Mouse (Mus musculus): ENCODE data around the gene Nos2. TPM values are rescaled to one million over a fixed set of nuclear protein-coding genes. Genes with fewer than 3 reads are reported as not detected.
A peak's percentile ranks its signal among the peaks of the same experiment; 100 is the strongest.

Nos2 gene
- total and polyA plus RNA-seq, 2 experiments from 2014 or later = 0.53 to 1.7 TPM

- H3K4me1 ChIP-seq (ENCODE audit: control insufficient read depth, insufficient read depth) = peaks cover under 1% of the 10 kb centered on the region; the same call in 1 of the 2 replicates
- ATAC-seq (ENCODE audit: insufficient read depth, low read depth) (no peak), DNase-seq (ENCODE audit: low spot score) (no peak)
- H3K36me3 ChIP-seq (replicated peaks; ENCODE audit: control insufficient read depth, insufficient read depth, low read length) = no peaks in the 10 kb centered on the region
- 85% methylated on average over 7 of the region's 7 CpGs for WGBS
- H3K27ac ChIP-seq (ENCODE audit: low read depth) = no peak overlapping the region
- H3K9me3 ChIP-seq (replicated peaks; ENCODE audit: control insufficient read depth, low read length) = no peaks in the 10 kb centered on the region
- H3K4me2 ChIP-seq (ENCODE audit: low read depth, low read length) = no peak overlapping the region
- no peak for TF ChIP-seq CTCF (IDR thresholded peaks at IDR 0.05; ENCODE audit: low read depth)
- TF ChIP-seq EP300 (IDR thresholded peaks at IDR 0.05; ENCODE audit: low read depth) = no peak
- H3K9ac ChIP-seq (replicated peaks; ENCODE audit: low read depth, low read length) = no peak overlapping the region
- peaks cover 4% of the 10 kb centered on the region; the same call in 1 of the 2 replicates for H3K27me3 ChIP-seq (ENCODE audit: control insufficient read depth, insufficient read depth, low read length)
- H3K4me3 ChIP-seq (ENCODE audit: low read depth, low read length) = no peak overlapping the region
Observed at GRCm38 (mm10) chr11:78934307-78934706, 13.7 kb downstream of the Nos2 start.

- no peak for TF ChIP-seq EP300 (IDR thresholded peaks at IDR 0.05; ENCODE audit: low read depth)
- TF ChIP-seq CTCF (IDR thresholded peaks at IDR 0.05; ENCODE audit: low read depth) = no peak
- Histone ChIP-seq H3K9ac (replicated peaks; ENCODE audit: low read depth, low read length) (no peak overlapping the region), H3K27ac (ENCODE audit: low read depth) (peak overlapping the region; percentile 41; the same call in 1 of the 2 replicates), H3K36me3 (replicated peaks; ENCODE audit: control insufficient read depth, insufficient read depth, low read length) (no peaks in the 10 kb centered on the region), H3K9me3 (replicated peaks; ENCODE audit: control insufficient read depth, low read length) (no peaks in the 10 kb centered on the region), H3K4me2 (ENCODE audit: low read depth, low read length) (no peak overlapping the region), H3K27me3 (ENCODE audit: control insufficient read depth, insufficient read depth, low read length) (peaks cover 4% of the 10 kb centered on the region; the same call in 1 of the 2 replicates), H3K4me3 (ENCODE audit: low read depth, low read length) (no peak overlapping the region), H3K4me1 (ENCODE audit: control insufficient read depth, insufficient read depth) (no peaks in the 10 kb centered on the region)
- ATAC-seq (ENCODE audit: insufficient read depth, low read depth) (no peak), DNase-seq (ENCODE audit: low spot score) (no peak)
- 68% methylated on average over 4 of the region's 4 CpGs for WGBS
Observed at GRCm38 (mm10) chr11:78934727-78935126, 14.1 kb downstream of the Nos2 start.

DNA sequence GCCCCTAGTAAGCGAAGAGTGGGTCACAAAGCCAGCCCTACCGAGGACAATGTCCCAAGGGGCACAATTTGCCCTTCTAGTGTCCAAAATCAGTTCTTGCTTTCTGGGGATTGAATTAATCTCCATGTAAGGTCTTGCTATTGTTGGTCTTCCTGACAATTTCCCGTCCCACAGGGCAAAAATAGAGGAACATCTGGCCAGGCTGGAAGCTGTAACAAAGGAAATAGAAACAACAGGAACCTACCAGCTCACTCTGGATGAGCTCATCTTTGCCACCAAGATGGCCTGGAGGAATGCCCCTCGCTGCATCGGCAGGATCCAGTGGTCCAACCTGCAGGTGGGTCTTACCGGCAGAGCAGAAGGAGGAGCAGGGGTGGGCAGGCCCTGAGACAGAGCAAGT is 14.6 kb downstream of the Nos2 start:
- Histone ChIP-seq H3K27me3 (ENCODE audit: control insufficient read depth, insufficient read depth, low read length) (peaks cover 4% of the 10 kb centered on the region; the same call in 1 of the 2 replicates), H3K4me2 (ENCODE audit: low read depth, low read length) (no peak overlapping the region), H3K9ac (replicated peaks; ENCODE audit: low read depth, low read length) (no peak overlapping the region), H3K4me1 (ENCODE audit: control insufficient read depth, insufficient read depth) (no peaks in the 10 kb centered on the region), H3K27ac (ENCODE audit: low read depth) (peak overlapping the region; percentile 41; the same call in 1 of the 2 replicates), H3K4me3 (ENCODE audit: low read depth, low read length) (no peak overlapping the region), H3K9me3 (replicated peaks; ENCODE audit: control insufficient read depth, low read length) (no peaks in the 10 kb centered on the region), H3K36me3 (replicated peaks; ENCODE audit: control insufficient read depth, insufficient read depth, low read length) (no peaks in the 10 kb centered on the region)
- ATAC-seq (ENCODE audit: insufficient read depth, low read depth) = no peak
- WGBS = 56% methylated on average over 6 of the region's 6 CpGs
- no peak for TF ChIP-seq CTCF (IDR thresholded peaks at IDR 0.05; ENCODE audit: low read depth)
- TF ChIP-seq EP300 (IDR thresholded peaks at IDR 0.05; ENCODE audit: low read depth) = no peak
- no peak for DNase-seq (ENCODE audit: low spot score)

DNA sequence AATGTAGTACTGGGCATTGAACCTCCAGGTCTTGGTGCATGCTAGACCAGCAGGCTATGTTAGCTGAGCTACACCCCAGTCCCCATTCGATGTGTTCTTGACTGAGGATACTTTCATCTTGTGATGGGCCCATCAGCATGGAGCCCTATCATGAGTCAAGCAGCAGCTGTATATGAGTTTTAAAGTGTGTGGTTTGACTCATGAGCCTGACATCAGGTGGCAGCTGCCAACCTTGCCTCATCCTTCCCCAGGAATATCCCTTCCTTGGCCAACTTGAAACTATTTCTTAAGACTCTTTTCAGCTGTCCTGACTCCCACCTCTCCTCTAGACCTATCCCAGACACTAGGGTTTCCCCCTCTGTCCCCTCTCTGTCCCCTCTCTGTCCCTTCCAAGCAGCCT is 22.5 kb downstream of the Nos2 start:
- no peak for TF ChIP-seq EP300 (IDR thresholded peaks at IDR 0.05; ENCODE audit: low read depth)
- TF ChIP-seq CTCF (IDR thresholded peaks at IDR 0.05; ENCODE audit: low read depth) = no peak
- DNase-seq (ENCODE audit: low spot score) (no peak), ATAC-seq (ENCODE audit: insufficient read depth, low read depth) (no peak)
- 70% methylated on average over 1 of the region's 1 CpGs for WGBS
- Histone ChIP-seq H3K4me1 (ENCODE audit: control insufficient read depth, insufficient read depth) (no peaks in the 10 kb centered on the region), H3K27ac (ENCODE audit: low read depth) (no peak overlapping the region), H3K9me3 (replicated peaks; ENCODE audit: control insufficient read depth, low read length) (no peaks in the 10 kb centered on the region), H3K9ac (replicated peaks; ENCODE audit: low read depth, low read length) (no peak overlapping the region), H3K4me3 (ENCODE audit: low read depth, low read length) (no peak overlapping the region), H3K36me3 (replicated peaks; ENCODE audit: control insufficient read depth, insufficient read depth, low read length) (no peaks in the 10 kb centered on the region), H3K4me2 (ENCODE audit: low read depth, low read length) (no peak overlapping the region), H3K27me3 (ENCODE audit: control insufficient read depth, insufficient read depth, low read length) (no peaks in the 10 kb centered on the region)

- peaks cover 24% of the 10 kb centered on the region for H3K27me3 ChIP-seq (ENCODE audit: control insufficient read depth, insufficient read depth, low read length)
- H3K27ac ChIP-seq (ENCODE audit: low read depth) = no peak overlapping the region
- 68% methylated on average over 8 of the region's 8 CpGs for WGBS
- no peak for ATAC-seq (ENCODE audit: insufficient read depth, low read depth)
- no peaks in the 10 kb centered on the region for H3K4me1 ChIP-seq (ENCODE audit: control insufficient read depth, insufficient read depth)
- H3K4me2 ChIP-seq (ENCODE audit: low read depth, low read length) = no peak overlapping the region
- no peaks in the 10 kb centered on the region for H3K36me3 ChIP-seq (replicated peaks; ENCODE audit: control insufficient read depth, insufficient read depth, low read length)
- H3K9me3 ChIP-seq (replicated peaks; ENCODE audit: control insufficient read depth, low read length) = no peaks in the 10 kb centered on the region
- H3K4me3 ChIP-seq (ENCODE audit: low read depth, low read length) = no peak overlapping the region
- TF ChIP-seq CTCF (IDR thresholded peaks at IDR 0.05; ENCODE audit: low read depth) (no peak), EP300 (IDR thresholded peaks at IDR 0.05; ENCODE audit: low read depth) (no peak)
- H3K9ac ChIP-seq (replicated peaks; ENCODE audit: low read depth, low read length) = no peak overlapping the region
- no peak for DNase-seq (ENCODE audit: low spot score)
Observed at GRCm38 (mm10) chr11:78950365-78950764, 29.8 kb downstream of the Nos2 start.

DNA sequence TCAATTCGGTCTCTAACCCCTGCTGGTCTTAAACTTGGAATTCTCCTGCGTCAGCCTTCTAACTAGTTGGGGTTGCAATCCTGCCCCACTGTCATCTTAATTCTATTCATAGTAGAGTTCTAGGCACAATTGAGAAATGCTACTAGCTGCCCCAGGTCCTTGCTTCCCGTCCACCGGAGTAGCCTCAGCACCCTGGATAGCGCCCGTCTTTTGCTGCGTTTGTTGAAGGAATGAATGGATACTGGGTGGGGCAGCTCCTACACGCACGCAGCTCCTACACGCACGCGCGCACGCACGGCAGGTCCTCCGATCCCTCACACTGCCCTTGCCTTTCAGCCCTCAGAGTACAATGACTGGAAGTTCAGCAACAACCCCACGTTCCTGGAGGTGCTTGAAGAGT is 31.9 kb downstream of the Nos2 start:
- no peak overlapping the region for H3K4me2 ChIP-seq (ENCODE audit: low read depth, low read length)
- no peak for TF ChIP-seq CTCF (IDR thresholded peaks at IDR 0.05; ENCODE audit: low read depth)
- no peak for TF ChIP-seq EP300 (IDR thresholded peaks at IDR 0.05; ENCODE audit: low read depth)
- no peak overlapping the region for H3K9ac ChIP-seq (replicated peaks; ENCODE audit: low read depth, low read length)
- no peak overlapping the region for H3K27ac ChIP-seq (ENCODE audit: low read depth)
- no peaks in the 10 kb centered on the region for H3K4me1 ChIP-seq (ENCODE audit: control insufficient read depth, insufficient read depth)
- no peak overlapping the region for H3K4me3 ChIP-seq (ENCODE audit: low read depth, low read length)
- no peak for ATAC-seq (ENCODE audit: insufficient read depth, low read depth)
- peak; percentile 23 for DNase-seq (ENCODE audit: low spot score)
- 12% methylated on average over 17 of the region's 17 CpGs for WGBS
- H3K9me3 ChIP-seq (replicated peaks; ENCODE audit: control insufficient read depth, low read length) = no peaks in the 10 kb centered on the region
- peaks cover 27% of the 10 kb centered on the region for H3K27me3 ChIP-seq (ENCODE audit: control insufficient read depth, insufficient read depth, low read length)
- no peaks in the 10 kb centered on the region for H3K36me3 ChIP-seq (replicated peaks; ENCODE audit: control insufficient read depth, insufficient read depth, low read length)

Measured in heart, postnatal 0 days (tissue).